ENCODE assay signal across 8 mouse cellular contexts in the genomic region with DNA sequence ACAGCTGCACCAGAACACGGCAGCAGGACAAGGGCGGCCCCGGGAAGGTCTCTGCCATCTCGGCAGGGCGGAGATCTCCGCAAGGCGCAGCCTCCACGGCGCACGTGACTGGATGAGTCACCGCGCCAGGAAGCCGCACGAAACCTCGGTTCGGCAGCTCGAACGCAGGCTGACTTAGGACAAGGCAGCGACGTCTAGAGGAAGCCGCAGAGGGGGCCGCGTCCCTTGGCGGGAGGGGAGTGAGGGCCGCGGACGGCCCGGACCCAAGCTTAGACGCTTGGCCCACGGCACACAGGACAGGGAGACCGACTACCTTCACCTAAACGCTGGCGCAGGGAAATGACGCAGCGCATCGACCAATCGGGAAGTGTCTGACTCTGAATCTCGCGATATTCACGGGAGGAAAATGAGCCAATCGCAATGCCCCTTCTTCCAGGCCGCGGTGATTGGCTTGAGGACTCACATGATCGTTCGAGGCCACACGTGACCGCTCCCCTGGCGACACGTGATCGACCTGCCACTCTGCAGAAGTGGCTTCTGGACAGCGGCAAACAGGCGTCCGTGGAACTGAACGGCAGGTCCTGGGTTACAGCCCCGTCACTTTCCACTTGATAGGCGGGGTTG. TPM values are rescaled to one million over a fixed set of nuclear protein-coding genes. Genes with fewer than 3 reads are reported as not detected.
DNase-seq lines count a peak whose midpoint lies in the region; ATAC-seq lines count a peak whose summit lies in the region.

No protein-coding gene starts in this region.

- no peaks in the 10 kb centered on the region for H3K27me3 ChIP-seq in heart, embryonic 10.5 days (ENCODE audit: insufficient read depth, poor library complexity, severe bottlenecking)
- H3K27me3 ChIP-seq in kidney, embryonic 15.5 days, result no peaks in the 10 kb centered on the region

- peak overlapping the region; percentile 95 for H3K4me2 ChIP-seq in kidney, embryonic 15.5 days

- H3K27ac ChIP-seq in heart, embryonic 10.5 days, result peak overlapping the region; percentile 98
- peak overlapping the region; percentile 95 for H3K27ac ChIP-seq in kidney, embryonic 15.5 days

- ATAC-seq in erythroblast, adult 5-6 weeks (replicated peaks; ENCODE audit: low FRiP score, poor library complexity, severe bottlenecking), result peak; percentile 96
- peak; percentile 97 for ATAC-seq in kidney, embryonic 15.5 days (replicated peaks; ENCODE audit: low FRiP score)
- peak; percentile 93 for ATAC-seq in monocyte, adult 5-6 weeks (replicated peaks; ENCODE audit: insufficient number of reproducible peaks, low FRiP score, low TSS enrichment, poor library complexity, severe bottlenecking)

- DNase-seq in B cell, adult 2 months, result peak; percentile 92 to 94
- DNase-seq in brain, adult 2 months (ENCODE audit: low read depth, low spot score), result peak; percentile 100
- DNase-seq in heart, embryonic 10.5 days (ENCODE audit: low spot score), result peak; percentile 99
- DNase-seq in liver, result peak; percentile 96
- peak; percentile 95 to 96 for DNase-seq in spleen, postnatal 4 days (ENCODE audit: low spot score in 2 of 2)

- peak overlapping the region; percentile 94 for H3K9ac ChIP-seq in kidney, embryonic 15.5 days

- H3K4me3 ChIP-seq in heart, embryonic 10.5 days, result peak overlapping the region; percentile 95
- H3K4me3 ChIP-seq in kidney, embryonic 15.5 days (replicated peaks), result peak overlapping the region; percentile 91

- H3K4me1 ChIP-seq in heart, embryonic 10.5 days, result peaks cover 17% of the 10 kb centered on the region
- H3K4me1 ChIP-seq in kidney, embryonic 15.5 days, result peaks cover 22% of the 10 kb centered on the region

- H3K36me3 ChIP-seq in heart, embryonic 10.5 days, result 0 out of 2 replicates have a peak, but pooled peaks cover 2% of the 10 kb centered on the region
- H3K36me3 ChIP-seq in kidney, embryonic 15.5 days, result no peaks in the 10 kb centered on the region

- no peaks in the 10 kb centered on the region for H3K9me3 ChIP-seq in heart, embryonic 10.5 days
- no peaks in the 10 kb centered on the region for H3K9me3 ChIP-seq in kidney, embryonic 15.5 days (replicated peaks)

- WGBS in heart, embryonic 10.5 days, result under 1% methylated on average over 56 of the region's 56 CpGs
- under 1% methylated on average over 56 of the region's 56 CpGs for WGBS in kidney, embryonic 15.5 days

RNA-seq across cellular contexts. Expression of a gene that starts 9.9 kb away (rescaled TPM):
- total RNA-seq in erythroblast, adult 5-6 weeks (2015; ENCODE audit: low replicate concordance), result 31.1 and 31.3 TPM in 2 replicates
- total RNA-seq in erythroblast, adult 5-6 weeks (2017; ENCODE audit: low replicate concordance), result 41.8 and 59.6 TPM in 2 replicates
- 49.9 and 51.6 TPM in 2 replicates for polyA plus RNA-seq in heart, embryonic 10.5 days (2016; fragmentation: Nextera tagmentation; extraction: Ambion mirVana)
- 38.6 and 52.4 TPM in 2 replicates for polyA plus RNA-seq in kidney, embryonic 15.5 days (2015; fragmentation: Nextera tagmentation; extraction: Ambion mirVana)
- 122 to 194 TPM (median 132 TPM) in 3 replicates for total RNA-seq in monocyte, adult 5-6 weeks (2017)

Comparison
In these comparisons a context has a peak if more than half of its experiments do, and no peak if none do; other contexts are left out.
1. Peak in every context shown above with its lines: DNase-seq, ATAC-seq, H3K4me3 ChIP-seq and H3K27ac ChIP-seq.